Mouse (Mus musculus) embryo, embryonic 11.5 days (tissue): ENCODE measurements at regions not wholly inside any gene's neighbourhood (a gene's known extent, or its start where the extent isn't known, plus 50 kb on each side); places are given as distances from the start of the nearest gene placed in this dataset.

ENCODE experiments used
- DNase-seq: peaks from one replicate; pipeline ENCODE4 v3.0.0-alpha.2; 2012; ENCODE audit warnings: low read depth, low spot score

DNA sequence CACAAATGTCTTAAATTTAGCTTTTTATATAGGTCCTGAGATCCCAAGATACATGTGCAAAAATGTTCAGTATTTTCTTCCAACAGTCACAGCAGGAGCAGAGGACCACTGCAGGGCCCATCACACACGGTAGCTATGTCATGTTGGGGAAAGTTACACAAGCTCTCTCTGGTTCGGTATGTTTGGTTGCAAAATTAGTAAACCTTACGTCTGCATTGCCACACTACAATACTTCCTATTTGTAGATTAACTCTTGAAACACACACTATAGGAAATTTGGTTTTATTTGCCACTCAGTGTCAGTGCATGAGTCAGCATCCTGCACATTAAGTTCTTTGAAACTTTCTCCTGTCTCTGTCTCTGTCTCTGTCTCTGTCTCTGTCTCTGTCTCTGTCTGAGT, 82.0 kb downstream of the Cth start:
- DNase-seq: no peak

DNA sequence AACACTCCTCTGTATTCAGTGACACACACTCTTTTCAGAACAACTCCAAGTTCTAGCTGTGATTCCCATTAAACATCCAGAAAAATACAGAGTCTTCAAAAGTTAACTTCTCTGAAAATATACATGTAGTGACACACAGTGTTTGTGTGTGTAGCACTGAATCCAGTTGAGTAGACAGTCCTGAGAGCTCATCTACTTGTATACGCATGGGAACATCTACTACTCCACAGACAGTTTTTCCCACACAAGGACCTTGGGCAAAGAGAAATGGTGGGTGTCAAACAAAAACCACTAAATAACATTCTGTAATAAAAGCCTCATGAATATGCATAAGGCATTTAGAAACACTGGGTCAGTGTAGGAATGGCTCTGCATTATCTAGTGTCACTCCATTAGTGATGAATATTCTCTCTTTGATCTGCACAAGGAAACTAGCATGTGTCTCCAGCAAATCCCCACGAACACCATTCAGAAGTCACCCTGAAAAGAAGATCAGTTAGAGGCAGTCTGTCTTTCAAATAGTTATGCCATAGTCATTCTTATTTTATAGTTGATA, 83.6 kb downstream of the Cth start:
- DNase-seq: no peak

DNA sequence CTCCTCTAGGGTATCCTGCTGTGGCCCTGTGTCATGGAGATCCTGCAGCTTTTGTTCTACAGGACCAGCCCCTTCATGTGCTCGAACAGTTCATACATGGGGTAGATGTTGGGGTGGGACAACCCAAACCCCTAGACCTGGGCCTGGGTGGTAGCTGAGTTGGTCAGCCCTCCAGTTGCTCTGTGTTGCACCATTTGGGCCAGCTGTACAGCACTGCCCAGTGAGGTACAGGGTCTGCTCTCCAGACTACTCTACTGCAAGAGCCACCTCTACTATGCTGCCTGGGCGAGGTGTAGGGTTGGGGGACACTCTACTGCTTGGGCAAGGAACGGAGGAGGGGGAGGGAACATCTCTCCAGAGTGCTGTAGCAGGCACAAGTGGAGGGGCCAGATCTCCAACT, 120.6 kb downstream of the Cth start:
- DNase-seq: no peak

DNA sequence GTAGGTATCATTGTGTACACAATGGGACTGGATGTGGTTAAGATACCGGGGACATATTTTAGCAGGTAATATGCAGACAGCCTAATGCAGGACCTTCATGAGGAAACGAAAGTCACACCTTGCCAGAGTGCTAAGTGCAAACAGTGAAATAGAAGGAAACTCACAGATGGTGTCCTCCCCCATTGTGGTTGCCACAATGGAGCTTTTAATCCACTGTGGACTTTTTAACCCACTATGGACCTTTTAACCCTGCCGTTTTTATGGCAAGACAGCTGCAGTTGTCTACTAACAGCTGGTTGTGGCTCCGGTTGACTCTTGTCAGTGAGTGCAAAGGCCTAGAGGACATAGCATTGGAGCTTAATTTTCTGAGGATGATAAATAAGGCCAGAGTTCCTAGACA, 121.5 kb downstream of the Cth start:
- no peak for DNase-seq

DNA sequence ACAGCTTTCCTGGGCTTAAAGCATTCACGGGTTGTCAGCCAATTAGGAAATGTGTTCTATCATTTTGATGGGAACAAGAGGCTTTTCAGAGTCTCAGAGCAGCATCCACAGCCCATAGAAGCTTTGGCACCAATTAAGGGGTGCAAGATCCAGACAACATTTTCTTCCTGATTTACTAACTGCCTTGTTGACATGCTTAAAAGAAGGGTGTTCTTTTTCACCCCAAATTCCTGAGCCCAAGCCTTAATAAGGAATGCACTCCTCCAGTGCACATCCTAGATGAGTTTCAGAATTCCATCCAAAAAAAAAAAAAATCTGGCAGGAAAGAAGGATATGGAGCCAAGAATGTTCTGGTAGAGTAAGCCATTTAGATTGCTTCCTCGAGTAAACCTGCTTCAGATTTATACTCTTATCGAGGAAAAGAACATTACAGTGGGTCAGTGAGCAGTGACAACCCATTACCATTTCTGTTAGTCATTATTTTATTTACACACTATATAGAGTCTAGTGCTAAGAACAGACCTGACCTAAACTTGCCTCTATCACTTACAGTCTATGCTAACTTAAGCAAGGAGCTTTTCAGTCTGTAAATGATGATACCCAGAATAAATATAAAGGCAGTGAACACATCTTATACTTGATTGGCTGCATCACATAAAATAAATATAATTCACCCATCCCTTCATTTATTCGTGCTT, 137.2 kb downstream of the Cth start:
- DNase-seq: no peak

DNA sequence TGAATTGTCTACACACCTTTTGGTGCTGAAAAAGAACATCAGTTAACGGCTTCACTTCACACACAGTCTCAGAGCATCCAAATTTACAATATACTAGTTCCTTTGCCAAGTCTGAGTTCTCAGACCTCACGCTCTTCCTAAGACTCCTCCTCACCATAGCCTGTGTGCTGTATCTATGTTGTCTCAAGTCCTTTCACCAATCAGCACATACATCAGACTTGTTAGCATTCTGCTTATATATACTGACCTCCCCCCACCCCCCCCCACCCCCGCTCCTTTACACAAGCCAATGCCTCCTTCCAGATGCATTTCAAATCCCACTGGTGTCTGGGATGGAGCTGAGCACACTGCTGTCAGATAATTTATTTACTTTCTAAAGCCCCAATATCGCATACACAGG, 143.8 kb downstream of the Cth start:
- DNase-seq: no peak

DNA sequence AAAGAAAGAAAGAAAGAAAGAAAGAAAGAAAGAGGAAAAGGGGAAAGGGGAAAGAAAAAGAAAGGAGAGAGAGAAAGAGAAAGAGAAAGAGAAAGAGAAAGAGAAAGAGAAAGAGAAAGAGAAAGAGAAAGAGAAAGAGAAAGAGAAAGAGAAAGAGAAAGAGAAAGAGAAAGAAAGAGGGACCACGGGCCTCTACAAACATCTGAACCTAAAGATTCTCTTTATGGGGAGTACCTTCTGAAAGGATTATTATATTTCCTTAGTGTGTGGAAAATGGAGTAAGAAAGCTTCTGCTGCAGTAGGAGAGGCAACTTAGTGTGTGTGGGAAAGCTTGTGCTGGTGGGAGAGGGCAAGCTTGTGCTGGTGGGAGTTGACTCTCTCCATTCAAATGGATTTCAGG, 147.1 kb downstream of the Cth start:
- no peak for DNase-seq

DNA sequence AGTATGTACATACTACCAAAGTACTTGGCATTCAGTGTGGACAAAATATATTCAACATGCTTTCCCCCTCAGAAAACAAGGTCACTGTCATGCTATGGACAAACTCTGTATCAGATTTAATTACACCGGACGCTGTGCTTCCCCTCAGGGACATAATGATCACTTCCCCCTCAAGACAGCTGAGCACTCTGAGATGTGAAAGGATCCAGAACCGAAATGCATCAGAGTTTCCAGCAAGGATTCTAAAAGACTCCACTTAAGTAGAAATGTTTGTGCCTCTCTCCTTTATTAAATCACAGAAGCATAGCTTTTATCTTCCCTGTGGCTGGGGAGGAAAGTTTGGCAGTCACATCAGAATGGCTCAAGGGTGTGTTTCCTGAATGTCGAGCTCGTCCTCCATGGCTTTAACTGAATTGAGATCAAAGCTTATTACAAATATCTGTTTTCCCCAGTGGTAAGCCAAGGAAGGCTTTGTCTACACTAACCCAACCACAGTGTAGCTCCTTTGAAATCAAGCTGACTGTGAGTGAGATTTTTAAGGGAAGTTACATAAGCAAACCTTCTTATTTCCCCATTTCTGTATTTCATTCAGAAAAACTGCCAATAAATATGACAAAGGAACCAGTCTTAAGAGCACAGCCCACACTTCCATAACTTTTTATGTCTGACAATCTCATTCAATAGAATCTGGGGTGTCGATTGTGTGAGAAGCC, 161.2 kb downstream of the Cth start:
- no peak for DNase-seq

DNA sequence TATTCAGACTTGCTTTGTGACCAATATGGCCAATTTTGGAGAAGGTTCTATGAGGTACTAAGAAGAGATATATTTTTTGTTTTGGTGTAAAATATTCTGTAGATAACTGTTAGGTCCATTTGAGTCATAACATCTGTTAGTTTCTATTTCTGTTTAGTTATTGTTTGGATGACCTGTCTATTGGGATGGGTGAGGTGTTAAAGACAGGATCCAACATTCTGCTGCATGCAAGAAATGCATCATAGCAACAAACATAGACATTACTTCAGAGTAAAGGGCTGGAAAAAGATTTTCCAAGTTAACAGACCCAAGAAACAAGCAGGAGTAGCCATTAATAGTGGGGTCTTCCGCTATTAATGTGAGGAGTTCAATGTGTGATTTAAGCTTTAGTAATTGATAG, 165.0 kb downstream of the Cth start:
- no peak for DNase-seq

DNA sequence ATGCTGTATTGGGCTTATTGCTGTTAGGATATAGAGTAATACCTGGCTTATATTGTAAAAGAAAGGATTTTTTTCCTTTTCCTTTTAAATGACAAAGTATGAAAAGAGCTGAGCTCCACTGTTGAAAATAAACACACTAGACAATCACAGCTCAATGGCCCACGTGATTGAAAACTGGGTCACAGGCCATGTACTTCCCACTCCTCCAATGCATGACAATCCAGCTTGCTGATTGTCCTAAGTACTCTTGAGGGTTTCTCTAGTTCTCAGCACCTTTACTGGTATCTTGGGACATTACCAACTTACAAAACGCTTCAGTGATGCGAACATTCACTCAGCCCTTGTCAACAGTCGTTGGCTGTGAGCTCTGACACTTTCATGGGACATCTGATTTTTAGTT, 170.1 kb downstream of the Cth start:
- no peak for DNase-seq

DNA sequence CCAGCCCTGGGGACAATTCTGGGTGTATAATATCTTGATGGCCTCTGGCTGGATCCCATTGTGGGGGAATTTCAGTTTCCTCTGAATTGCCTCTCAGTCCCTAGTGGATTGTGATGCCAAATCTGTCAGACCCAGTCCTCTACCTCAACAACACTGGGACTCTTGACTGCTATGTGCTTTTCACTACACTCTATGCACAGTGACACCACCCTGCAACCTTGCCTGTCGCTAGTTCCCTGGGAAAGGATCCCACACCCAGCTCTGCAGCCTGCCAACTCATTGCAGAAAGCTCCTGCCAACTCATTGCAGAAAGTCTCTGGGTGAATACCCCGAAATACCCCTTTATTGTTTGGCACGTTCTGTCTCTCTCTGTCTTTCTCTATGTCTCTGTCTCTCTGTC, 174.6 kb downstream of the Cth start:
- DNase-seq: no peak

DNA sequence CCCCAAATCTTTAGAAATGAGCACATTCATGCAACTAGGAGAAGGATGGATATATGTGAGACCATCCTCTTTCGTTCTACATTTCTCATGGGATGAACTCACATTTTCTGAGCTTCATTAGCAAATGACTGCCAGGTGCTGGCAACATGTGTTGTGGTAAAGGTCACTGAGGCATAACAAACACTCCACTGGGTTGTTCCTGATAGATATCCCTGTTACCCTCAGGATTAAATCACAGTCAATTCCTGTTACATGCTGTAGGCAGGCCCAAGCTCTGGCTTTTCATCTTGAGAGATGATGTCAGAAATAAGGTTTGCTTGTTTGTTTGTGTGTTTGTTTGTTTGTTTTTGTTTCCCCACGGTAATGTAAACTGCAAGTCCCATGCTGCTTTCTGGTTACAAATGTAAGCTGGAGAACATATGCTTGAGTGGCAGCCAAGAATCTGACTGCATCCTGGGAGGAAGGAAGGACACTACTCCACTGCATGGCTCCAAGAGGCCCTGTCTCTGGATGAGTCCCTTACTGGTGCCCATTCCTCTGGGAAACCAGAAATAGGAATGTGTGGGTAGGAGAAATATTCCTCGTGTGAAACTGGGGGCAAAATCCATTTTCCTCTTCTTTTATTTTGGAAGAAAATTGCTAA, 176.4 kb downstream of the Cth start:
- DNase-seq: no peak

DNA sequence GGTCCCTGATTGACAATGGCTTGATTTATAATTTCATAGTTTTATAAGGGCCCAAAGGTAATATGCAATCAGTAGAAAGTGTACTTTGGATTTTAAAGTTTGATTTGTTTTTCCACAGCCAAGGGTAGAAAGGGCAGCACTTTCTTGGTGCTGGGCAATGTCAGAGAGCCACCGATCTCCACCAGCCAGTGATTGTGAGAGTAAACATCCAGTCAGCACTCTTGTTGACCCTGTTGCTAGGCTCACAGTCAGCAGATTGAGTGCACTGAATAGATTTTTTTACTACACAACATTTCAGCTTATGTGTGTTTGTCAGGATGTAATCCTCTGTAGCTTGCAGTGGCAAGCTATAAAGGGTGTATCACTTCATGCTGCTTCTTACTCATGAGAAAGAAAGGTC, 176.3 kb downstream of the Ptger3 start:
- DNase-seq: no peak

DNA sequence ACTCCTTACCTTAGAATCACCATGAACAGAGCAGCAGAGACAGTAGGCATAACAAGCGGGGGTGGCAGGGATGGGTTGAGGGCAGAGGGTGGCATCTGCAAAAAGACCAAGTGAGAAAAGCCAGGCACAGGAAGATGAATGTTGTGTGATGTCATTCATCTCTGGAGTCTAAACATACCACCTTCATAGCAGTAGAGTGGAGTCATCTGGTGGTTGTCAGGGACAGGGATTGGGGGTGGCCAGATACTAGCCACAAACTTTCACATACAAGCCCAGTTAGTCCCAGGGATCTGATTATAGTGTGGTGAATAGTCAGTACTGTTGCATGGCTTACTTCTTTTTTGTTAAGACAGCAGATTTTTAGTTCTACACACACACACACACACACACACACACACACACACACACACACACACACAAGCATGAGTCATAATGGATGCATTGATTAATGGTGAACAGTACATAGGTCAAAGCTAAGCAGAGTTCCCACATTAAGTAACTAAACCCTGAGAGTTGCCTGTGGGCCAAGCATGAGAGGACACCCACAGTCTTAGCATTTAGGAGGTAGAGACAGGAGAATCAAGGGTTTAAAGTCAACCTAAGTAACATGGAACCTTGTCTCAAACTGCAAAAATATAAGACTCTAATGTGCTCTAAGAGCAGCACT, 173.1 kb downstream of the Ptger3 start:
- DNase-seq: no peak

DNA sequence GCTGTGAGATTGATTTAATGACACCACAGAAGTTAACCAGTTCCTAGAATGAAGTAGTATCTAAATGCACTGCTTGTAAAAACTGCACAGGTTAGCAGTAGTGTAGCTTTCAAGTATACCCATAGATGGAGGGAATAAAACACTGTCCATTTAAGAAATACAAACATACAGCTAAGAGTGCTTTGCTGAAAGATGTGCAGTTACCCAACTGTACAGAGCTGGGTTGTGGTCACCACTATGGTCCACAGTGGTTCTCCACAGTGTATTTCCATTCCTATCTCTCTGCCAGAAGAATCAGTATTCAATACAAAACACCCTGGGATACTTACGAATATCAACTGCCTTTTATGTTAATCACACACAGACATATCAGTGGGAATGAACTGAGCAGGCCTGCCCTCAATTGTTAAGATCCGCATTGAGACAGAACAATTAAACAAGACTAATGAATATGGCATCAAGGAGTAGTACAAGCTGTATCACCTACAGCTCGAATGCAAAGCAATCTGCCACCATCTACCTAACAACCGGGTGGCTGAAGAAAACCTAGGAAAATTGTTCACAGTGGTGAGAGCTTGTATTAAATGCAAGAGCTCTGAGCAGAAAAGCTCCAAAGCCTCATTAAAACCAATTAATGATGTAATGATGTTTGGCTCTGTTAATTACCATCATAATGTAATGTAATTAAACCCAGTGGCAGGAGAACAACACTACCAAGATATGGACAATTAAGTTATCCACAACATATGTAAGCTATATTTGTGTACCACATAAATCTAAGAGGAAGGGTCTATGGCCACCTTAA, 165.6 kb downstream of the Ptger3 start:
- DNase-seq: no peak

DNA sequence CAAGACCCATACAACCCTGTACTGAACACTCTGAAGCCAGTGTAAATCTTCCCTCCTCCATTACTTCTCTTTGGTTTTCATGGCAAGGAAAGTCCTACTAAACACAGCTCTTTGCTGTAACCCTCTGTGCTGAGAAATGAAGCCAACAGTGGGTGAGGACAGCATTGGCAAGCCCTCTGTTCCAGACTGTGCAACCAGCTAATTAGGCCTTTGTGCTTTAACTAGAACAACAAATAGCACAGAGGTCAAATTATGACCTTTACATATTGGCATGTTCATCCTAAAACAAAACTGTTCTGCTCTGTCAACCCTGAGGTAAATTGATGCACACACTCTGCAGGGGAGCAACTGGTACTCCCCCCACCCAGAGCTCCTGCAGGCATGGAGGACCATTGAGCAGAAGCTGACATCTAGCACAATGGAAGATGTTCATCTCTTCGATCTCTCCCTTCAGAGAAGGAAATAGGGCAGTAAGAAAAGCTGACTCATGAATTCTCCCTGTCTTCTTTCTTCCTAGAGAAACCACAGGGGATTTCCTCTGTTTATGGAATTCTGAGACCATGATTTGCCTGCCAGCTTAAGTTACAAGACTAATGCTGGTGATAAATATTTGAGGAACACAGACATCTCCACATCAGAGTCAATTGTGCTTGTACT, 163.1 kb downstream of the Ptger3 start:
- no peak for DNase-seq

DNA sequence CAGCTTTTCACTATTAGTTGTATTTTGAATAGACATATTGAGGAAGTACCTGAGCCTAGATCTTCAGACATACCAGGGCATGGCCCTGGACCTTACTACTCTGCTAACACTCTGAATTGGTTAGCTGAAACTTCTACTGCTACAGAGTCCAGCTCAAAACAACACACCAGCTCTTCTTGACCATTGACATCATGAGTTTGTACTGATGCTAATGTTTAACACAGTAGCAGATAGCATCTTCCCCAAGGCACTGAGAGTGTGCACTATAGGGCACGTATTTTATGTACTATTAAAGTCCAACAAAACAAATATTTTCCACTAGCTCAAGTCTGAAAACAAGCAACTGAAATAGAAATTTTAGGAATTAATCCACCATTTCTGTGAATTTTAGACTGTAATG, 157.8 kb downstream of the Ptger3 start:
- no peak for DNase-seq

DNA sequence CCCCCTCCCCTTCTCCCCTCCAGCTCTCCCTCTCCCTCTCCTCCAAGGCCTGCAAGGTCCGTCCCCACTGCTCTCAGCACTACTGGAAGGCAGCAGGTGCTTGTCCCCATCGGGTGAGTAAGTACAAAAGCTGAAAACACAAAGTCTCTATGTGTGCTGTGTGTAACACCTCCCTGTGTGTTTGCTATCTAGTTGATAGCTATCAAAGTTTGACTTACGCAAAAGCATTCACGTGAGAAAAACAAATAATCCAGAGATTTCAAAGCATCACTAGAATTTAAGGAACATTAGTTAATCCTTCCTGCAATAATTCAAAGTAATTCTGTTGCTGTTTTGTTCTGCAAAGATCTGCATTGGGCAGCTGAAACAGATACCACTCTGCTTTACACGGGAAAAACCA, 156.5 kb downstream of the Ptger3 start:
- DNase-seq: no peak

DNA sequence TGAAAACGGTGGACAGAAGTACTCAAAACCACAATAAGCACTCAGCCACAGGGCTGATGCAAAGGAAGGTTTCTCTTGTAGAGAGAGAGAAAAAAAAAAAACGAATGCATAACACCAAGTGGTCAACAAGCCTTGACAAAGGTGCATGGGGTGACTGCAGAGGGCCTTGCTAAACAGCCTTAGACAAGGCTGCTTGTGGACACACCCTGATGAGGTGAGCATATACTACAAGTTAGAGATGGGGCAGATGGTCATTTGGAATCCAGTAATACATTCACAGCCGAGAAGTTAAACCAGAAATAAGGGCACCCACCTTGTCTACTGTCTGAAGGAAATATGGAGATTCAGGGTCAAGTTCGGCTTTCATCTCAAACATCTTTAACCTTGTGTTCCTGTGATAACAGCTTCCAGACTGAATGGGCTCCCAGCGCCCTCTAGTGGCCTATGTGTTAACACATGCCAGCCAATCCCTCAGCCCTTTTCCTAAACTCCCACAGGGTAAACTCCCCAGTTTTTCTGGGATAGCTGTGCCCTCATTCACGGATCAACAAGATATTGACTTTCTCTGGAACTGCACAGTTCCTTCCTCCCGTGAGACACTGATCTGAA, 150.7 kb downstream of the Ptger3 start:
- peak; percentile 46 for DNase-seq

DNA sequence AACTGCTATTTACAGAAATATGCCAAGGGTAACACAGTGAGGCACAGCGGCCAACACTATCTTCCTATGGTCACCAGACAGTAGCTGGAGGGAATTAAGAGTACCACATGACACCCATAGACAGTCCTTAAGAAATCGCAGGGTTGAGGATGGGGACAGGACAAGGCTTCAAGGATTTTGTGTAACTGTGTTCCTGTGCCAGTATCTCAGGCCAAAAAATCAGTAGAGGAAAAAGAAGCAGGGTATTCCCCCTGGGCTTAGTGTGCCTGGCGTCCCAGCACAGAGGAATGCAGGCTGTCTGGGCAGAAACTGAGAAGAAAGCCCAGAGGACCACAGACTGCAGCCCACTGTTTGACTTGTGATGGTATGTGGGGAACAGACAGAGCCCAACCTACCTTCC, 147.3 kb downstream of the Ptger3 start:
- no peak for DNase-seq
